Mouse (Mus musculus): ENCODE results near the gene Stxbp5. TPM values are rescaled to one million over a fixed set of nuclear protein-coding genes. Genes with fewer than 3 reads are reported as not detected.

Stxbp5 gene
- 2.9 and 3.0 TPM in 2 replicates for polyA plus RNA-seq (2015; fragmentation: Nextera tagmentation; extraction: Ambion mirVana)

DNA sequence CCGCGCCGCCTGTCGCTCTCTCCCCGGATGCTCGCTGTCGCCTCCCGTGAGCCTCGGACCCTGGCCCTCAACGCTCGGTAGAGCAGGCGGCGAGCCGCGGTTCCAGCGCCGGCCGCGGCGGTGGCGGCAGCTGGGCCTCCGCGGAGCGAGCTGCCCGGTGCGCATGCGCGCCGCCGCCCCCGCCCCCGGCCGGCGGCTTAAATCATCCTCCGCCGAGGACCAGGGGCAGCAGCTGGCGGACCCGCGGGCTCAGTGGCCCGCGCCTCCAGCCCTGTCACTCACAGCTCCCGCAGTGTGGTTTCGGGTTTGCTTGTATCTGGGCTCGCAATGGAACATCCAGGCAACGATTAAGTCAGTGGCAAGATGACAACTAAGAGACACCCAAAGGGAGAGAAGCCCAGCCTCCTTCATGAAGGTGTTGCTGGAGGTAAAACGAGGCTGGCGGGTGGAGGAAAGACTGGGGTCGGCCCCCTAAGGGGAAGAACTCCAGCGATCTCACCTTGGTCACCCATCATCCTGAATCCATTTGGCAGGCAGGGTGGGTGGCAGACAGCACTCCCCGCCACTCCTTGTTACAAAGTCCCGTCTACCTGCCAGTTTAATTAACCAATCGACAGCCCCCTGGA lies at the start of gene Stxbp5:
TSS of gene Stxbp5 (minus strand) at position 9 of the 626 bp plus-strand sequence.
- Histone ChIP-seq H3K9ac (ENCODE audit: low read length) (peak within 1 kb of the TSS; percentile 94), H3K4me2 (ENCODE audit: low read depth, low read length) (peak within 1 kb of the TSS; percentile 94), H3K27me3 (ENCODE audit: control insufficient read depth, insufficient read depth, low read length) (no peaks in the 10 kb centered on the region), H3K9me3 (replicated peaks; ENCODE audit: control insufficient read depth, low read length) (no peaks in the 10 kb centered on the region), H3K4me1 (ENCODE audit: control insufficient read depth, insufficient read depth, low read length) (0 out of 2 replicates have a peak, but pooled peaks cover 4% of the 10 kb centered on the region), H3K4me3 (ENCODE audit: low read length) (peak within 1 kb of the TSS; percentile 95), H3K36me3 (ENCODE audit: control insufficient read depth, insufficient read depth) (no peaks in the 10 kb centered on the region), H3K27ac (ENCODE audit: low read length) (peak within 1 kb of the TSS; percentile 92)
- WGBS: under 1% methylated on average over 51 of the region's 52 CpGs
- peak; percentile 78 for ATAC-seq (replicated peaks; ENCODE audit: extremely low read depth, insufficient read depth, low FRiP score)

DNA sequence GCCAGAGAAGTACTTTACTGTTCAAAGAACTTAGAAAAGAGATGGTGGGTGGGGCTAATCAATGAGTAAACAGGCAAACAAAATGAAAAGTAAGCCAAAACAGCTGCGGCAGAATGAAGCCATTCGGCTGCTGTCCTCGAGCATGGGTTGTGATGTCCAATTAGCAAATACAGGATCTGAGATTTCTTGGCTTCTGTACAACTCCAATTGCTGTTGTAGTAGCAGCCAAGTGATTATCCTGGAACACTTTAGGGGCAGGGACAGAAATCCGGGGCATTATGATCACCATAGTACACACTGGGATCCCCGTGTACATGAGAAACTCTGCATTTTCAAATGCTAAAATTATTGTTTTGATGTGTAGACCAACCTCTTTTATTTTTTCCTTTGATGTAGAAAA lies 11.5 kb upstream of the Stxbp5 start:
- no peak overlapping the region for H3K27ac ChIP-seq (ENCODE audit: low read length)
- no peaks in the 10 kb centered on the region for H3K27me3 ChIP-seq (ENCODE audit: control insufficient read depth, insufficient read depth, low read length)
- H3K9ac ChIP-seq (ENCODE audit: low read length): no peak overlapping the region
- ATAC-seq (replicated peaks; ENCODE audit: extremely low read depth, insufficient read depth, low FRiP score): no peak
- H3K9me3 ChIP-seq (replicated peaks; ENCODE audit: control insufficient read depth, low read length): peaks cover 4% of the 10 kb centered on the region
- no peak overlapping the region for H3K4me2 ChIP-seq (ENCODE audit: low read depth, low read length)
- no peaks in the 10 kb centered on the region for H3K4me1 ChIP-seq (ENCODE audit: control insufficient read depth, insufficient read depth, low read length)
- no peaks in the 10 kb centered on the region for H3K36me3 ChIP-seq (ENCODE audit: control insufficient read depth, insufficient read depth)
- no peak overlapping the region for H3K4me3 ChIP-seq (ENCODE audit: low read length)
- 81% methylated on average over 5 of the region's 5 CpGs for WGBS

DNA sequence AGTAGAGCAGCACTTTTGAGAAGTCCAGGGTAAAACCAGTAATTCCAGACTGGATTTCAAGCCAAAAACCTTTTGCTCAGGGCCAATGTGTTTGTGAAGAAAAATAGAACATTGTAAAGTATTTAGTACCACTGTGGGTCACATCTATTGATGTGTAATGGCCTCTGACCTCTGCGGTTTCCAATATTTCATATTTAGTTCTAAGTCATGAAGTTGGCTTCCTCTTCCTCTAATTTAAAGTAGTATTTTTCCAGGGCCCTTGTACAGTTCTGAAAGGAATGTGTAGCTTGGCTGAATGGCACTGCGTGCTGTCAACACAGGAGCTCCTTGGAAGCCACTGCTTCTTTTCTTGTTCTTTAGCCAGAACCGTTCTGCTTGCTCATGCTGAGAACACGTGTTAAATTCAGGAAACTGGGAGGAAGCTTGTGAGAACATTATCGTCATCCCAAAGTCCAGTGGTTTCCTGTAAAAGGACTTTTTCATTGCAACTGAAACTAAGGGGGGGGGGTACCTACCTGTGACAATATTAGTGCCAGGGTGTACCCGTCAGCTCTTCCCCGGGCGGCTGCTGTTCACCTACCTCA lies 7.1 kb upstream of the Stxbp5 start:
- peak; percentile 70 for ATAC-seq (replicated peaks; ENCODE audit: extremely low read depth, insufficient read depth, low FRiP score)
- WGBS: 58% methylated on average over 8 of the region's 8 CpGs
- H3K9me3 ChIP-seq (replicated peaks; ENCODE audit: control insufficient read depth, low read length): peaks cover 4% of the 10 kb centered on the region

DNA sequence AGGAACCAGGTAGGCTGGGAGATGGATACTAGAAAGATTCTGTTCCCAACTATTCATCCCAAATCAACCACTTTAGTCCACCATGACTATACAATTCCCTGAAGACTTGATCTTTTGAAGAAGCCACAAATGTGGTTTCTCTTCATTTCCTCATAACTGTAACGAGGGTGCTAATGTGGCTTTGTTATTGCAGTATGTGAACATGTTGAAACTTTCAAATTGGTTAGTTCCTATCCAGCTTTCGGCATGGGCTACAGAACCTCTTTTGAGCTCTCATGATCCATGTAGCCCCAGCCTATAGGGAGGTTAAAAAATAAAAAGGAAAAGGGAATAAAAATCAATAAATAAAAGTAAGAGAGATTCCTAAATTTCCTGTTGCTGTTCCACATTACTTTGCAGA lies 6.6 kb upstream of the Stxbp5 start:
- no peak for ATAC-seq (replicated peaks; ENCODE audit: extremely low read depth, insufficient read depth, low FRiP score)
- Histone ChIP-seq H3K9ac (ENCODE audit: low read length) (no peak overlapping the region), H3K36me3 (ENCODE audit: control insufficient read depth, insufficient read depth) (no peaks in the 10 kb centered on the region), H3K4me2 (ENCODE audit: low read depth, low read length) (no peak overlapping the region), H3K9me3 (replicated peaks; ENCODE audit: control insufficient read depth, low read length) (peaks cover 4% of the 10 kb centered on the region), H3K4me3 (ENCODE audit: low read length) (no peak overlapping the region), H3K27ac (ENCODE audit: low read length) (no peak overlapping the region), H3K27me3 (ENCODE audit: control insufficient read depth, insufficient read depth, low read length) (no peaks in the 10 kb centered on the region), H3K4me1 (ENCODE audit: control insufficient read depth, insufficient read depth, low read length) (no peaks in the 10 kb centered on the region)
- 83% methylated on average over 2 of the region's 2 CpGs for WGBS

More for the DNA sequence above, 7.1 kb upstream of the Stxbp5 start:
- Histone ChIP-seq H3K36me3 (ENCODE audit: control insufficient read depth, insufficient read depth) (no peaks in the 10 kb centered on the region), H3K4me2 (ENCODE audit: low read depth, low read length) (no peak overlapping the region), H3K4me3 (ENCODE audit: low read length) (no peak overlapping the region), H3K9ac (ENCODE audit: low read length) (no peak overlapping the region), H3K27me3 (ENCODE audit: control insufficient read depth, insufficient read depth, low read length) (no peaks in the 10 kb centered on the region), H3K4me1 (ENCODE audit: control insufficient read depth, insufficient read depth, low read length) (no peaks in the 10 kb centered on the region), H3K27ac (ENCODE audit: low read length) (no peak overlapping the region)

DNA sequence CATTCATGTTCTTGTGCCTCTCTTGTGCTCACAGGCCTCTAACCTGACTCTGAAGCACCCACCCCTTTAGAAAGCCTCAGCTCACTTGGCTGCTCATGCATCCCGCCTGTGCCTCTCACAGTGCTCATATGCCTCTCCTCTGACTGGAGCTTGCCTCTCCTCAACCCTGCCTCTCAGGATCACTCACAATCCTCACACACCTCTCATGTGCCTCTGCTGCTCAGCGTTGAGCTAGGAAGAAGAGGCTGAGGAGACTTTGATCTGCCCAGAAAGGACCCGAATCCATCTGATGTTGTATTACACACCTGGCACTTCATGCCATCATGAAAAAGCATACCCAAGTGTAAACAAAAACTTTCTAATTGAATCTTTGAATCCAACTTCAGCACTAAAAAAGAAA lies 5.3 kb upstream of the Stxbp5 start:
- no peak for ATAC-seq (replicated peaks; ENCODE audit: extremely low read depth, insufficient read depth, low FRiP score)
- 65% methylated on average over 3 of the region's 3 CpGs for WGBS

DNA sequence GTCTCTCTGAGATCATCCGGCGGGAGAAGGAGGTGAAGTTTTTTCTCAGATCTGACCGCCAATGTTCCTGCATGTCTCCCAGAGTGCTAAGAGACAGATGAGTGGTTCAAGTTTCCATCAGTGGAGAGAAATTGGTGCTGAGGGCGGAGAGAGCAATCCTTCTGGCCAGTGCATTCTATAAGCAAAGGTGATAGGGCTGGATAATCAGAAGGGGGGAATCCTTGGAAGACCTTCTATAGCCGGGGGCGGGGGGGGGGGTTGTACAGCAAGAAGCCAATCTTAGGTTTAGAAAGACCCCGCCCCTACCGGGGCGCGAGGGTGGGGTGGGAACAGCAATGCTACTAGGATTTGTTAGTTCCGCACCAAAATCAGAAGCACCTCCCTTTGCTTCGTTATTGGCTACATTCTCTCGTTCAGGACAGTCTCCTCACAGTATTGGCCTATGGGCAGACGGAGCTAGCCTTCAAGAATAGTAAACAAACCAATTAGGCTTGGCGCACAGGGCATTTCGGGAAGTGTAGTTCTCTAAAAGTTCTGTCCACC lies 889 bp upstream of the Stxbp5 start:
- Histone ChIP-seq H3K27me3 (ENCODE audit: control insufficient read depth, insufficient read depth, low read length) (no peaks in the 10 kb centered on the region), H3K4me2 (ENCODE audit: low read depth, low read length) (peak overlapping the region; percentile 94), H3K4me1 (ENCODE audit: control insufficient read depth, insufficient read depth, low read length) (0 out of 2 replicates have a peak, but pooled peaks cover 4% of the 10 kb centered on the region), H3K36me3 (ENCODE audit: control insufficient read depth, insufficient read depth) (no peaks in the 10 kb centered on the region), H3K4me3 (ENCODE audit: low read length) (peak overlapping the region; percentile 95), H3K27ac (ENCODE audit: low read length) (peak overlapping the region; percentile 92), H3K9me3 (replicated peaks; ENCODE audit: control insufficient read depth, low read length) (no peaks in the 10 kb centered on the region), H3K9ac (ENCODE audit: low read length) (peak overlapping the region; percentile 94)
- WGBS: under 1% methylated on average over 16 of the region's 16 CpGs
- ATAC-seq (replicated peaks; ENCODE audit: extremely low read depth, insufficient read depth, low FRiP score): peak; percentile 88

More for the DNA sequence above, 5.3 kb upstream of the Stxbp5 start:
- peaks cover 1% of the 10 kb centered on the region for H3K9me3 ChIP-seq (replicated peaks; ENCODE audit: control insufficient read depth, low read length)
- H3K4me3 ChIP-seq (ENCODE audit: low read length): no peak overlapping the region
- no peak overlapping the region for H3K4me2 ChIP-seq (ENCODE audit: low read depth, low read length)
- no peak overlapping the region for H3K27ac ChIP-seq (ENCODE audit: low read length)
- no peaks in the 10 kb centered on the region for H3K36me3 ChIP-seq (ENCODE audit: control insufficient read depth, insufficient read depth)
- no peaks in the 10 kb centered on the region for H3K4me1 ChIP-seq (ENCODE audit: control insufficient read depth, insufficient read depth, low read length)
- H3K27me3 ChIP-seq (ENCODE audit: control insufficient read depth, insufficient read depth, low read length): no peaks in the 10 kb centered on the region
- no peak overlapping the region for H3K9ac ChIP-seq (ENCODE audit: low read length)

DNA sequence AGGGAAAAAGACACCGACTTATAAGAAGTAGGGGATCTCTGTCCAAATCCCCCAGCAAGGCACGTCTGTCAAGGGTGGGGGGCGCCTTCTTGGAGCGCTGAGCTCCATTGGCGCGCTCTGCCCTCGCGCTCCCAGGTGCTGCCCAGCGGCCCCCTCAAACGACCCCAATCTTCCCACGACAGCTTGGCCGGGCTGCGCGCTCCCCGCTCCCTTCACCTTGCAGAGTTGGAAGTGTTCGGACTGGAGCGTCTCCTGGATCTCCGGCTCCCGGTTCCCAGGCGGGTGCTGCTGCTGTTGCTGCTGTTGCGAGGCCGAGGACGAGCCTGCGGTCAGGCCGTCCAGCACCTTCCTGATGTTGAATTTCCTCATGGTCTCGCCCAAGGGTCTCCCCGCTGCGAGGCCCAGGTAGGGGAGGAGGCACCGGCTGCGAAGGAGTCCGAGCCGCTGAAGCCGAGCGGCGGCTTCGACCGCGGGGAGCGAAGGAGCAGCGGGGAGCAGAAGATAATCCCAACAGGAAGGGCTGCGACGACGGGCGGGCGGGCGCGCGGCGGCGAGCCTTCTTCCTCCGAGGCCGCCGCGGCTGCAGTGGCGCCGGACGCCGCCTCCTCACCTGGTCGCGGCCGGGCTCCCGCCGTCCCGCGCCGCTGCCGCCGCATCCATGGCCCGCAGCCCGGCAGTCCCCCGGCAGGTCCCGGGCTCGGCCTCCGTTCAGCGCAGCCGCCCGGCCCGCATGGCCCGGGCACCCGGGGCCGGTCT lies 386 bp downstream of the Stxbp5 start:
- Histone ChIP-seq H3K4me3 (ENCODE audit: low read length) (peak overlapping the region; percentile 95), H3K27me3 (ENCODE audit: control insufficient read depth, insufficient read depth, low read length) (no peaks in the 10 kb centered on the region), H3K9ac (ENCODE audit: low read length) (peak overlapping the region; percentile 94), H3K36me3 (ENCODE audit: control insufficient read depth, insufficient read depth) (no peaks in the 10 kb centered on the region), H3K9me3 (replicated peaks; ENCODE audit: control insufficient read depth, low read length) (no peaks in the 10 kb centered on the region), H3K4me2 (ENCODE audit: low read depth, low read length) (peak overlapping the region; percentile 94), H3K4me1 (ENCODE audit: control insufficient read depth, insufficient read depth, low read length) (0 out of 2 replicates have a peak, but pooled peaks cover 4% of the 10 kb centered on the region), H3K27ac (ENCODE audit: low read length) (peak overlapping the region; percentile 92)
- peak; percentile 16; the same call in 1 of the 2 replicates for ATAC-seq (replicated peaks; ENCODE audit: extremely low read depth, insufficient read depth, low FRiP score)
- under 1% methylated on average over 58 of the region's 81 CpGs for WGBS

DNA sequence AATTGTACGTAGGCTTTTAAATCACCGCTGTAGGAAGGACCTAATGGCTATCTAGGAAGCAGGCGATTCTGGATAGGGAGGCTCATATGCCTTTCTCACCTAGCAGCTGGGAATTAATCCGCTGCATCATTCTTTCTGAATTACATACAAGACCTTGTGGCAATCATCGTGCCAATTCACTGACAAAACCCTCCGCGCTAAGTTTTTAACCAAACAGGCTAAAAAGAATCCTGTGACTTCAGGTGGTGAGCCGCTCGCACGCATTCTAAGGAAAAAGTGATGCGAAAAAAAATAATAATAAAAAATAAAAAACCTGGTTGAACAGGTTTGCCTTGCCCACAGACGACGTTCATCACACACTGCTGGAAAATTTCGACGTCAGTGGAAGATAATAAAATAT lies 1.1 kb downstream of the Stxbp5 start:
- H3K27ac ChIP-seq (ENCODE audit: low read length): no peak overlapping the region
- H3K9ac ChIP-seq (ENCODE audit: low read length): peak overlapping the region; percentile 94
- peaks cover 3% of the 10 kb centered on the region; the same call in 1 of the 2 replicates for H3K36me3 ChIP-seq (ENCODE audit: control insufficient read depth, insufficient read depth)
- WGBS: 2% methylated on average over 15 of the region's 15 CpGs
- H3K4me2 ChIP-seq (ENCODE audit: low read depth, low read length): peak overlapping the region; percentile 94
- ATAC-seq (replicated peaks; ENCODE audit: extremely low read depth, insufficient read depth, low FRiP score): no peak
- 0 out of 2 replicates have a peak, but pooled peaks cover 4% of the 10 kb centered on the region for H3K4me1 ChIP-seq (ENCODE audit: control insufficient read depth, insufficient read depth, low read length)
- H3K27me3 ChIP-seq (ENCODE audit: control insufficient read depth, insufficient read depth, low read length): no peaks in the 10 kb centered on the region
- peak overlapping the region; percentile 95 for H3K4me3 ChIP-seq (ENCODE audit: low read length)
- no peaks in the 10 kb centered on the region for H3K9me3 ChIP-seq (replicated peaks; ENCODE audit: control insufficient read depth, low read length)
